Mouse (Mus musculus) cerebellum, adult (tissue): ENCODE data around the gene Kazn.
A peak's percentile ranks its signal among the peaks of the same experiment; 100 is the strongest.

Experiments
- ATAC-seq: cut with Nextera tagmentation; 2 replicates; pipeline ENCODE4 v1.9.2; 2017; ENCODE audit warnings: mild to moderate bottlenecking, moderate library complexity, mixed read lengths; ENCODE audit not compliant: insufficient number of reproducible peaks, low FRiP score, low TSS enrichment

Gene Kazn

DNA sequence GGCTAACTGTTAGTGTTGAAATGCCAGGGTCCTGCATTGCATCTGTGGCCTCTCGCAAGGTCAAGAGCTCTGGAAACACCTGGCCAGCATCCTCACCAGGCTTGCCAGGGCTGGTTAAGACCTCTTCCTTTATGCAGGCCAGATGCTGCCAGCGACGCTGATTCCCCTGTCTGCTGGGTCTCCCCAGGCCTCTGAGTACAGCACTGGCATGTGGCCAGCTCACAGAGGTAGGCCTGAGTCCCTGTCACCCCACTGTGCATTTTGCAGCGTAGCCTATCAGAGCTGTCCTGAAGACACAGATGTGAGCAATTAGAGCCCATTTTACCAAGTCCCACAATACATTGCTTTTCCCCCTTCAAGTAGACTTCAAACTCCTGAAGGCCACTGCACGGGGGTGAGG is 109.0 kb downstream of the Kazn start:
- ATAC-seq: no peak

DNA sequence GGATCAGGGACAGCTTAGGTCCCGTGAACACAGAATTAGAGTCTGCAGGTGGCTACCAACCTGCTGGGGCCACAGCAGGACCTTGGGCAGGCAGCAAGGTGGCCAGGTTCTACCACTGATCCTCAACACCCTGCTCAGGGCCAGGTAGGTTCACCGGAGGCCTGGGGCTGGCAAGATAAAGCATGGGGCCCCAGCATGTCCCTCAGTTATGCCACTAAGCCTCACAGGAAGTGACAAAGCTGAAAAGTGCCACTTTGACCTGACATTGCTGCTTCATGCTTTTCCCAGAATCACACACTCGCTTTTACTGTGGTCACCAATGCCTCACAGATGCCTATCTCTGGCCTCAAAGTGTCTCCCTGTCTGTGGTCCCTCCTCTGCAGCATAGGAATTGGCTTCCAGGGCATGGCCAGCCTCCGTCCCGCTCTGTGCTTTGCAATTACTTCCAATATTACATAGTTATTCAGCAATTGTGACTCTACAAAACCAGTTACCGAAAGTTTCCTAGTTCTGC is 111.9 kb downstream of the Kazn start:
- ATAC-seq: no peak

- no peak for ATAC-seq
These were observed 112.4 kb downstream of the Kazn start for GRCm38 (mm10) chr4:142126641-142127274.

- ATAC-seq: no peak
These were observed 118.0 kb downstream of the Kazn start for GRCm38 (mm10) chr4:142121164-142121563.

DNA sequence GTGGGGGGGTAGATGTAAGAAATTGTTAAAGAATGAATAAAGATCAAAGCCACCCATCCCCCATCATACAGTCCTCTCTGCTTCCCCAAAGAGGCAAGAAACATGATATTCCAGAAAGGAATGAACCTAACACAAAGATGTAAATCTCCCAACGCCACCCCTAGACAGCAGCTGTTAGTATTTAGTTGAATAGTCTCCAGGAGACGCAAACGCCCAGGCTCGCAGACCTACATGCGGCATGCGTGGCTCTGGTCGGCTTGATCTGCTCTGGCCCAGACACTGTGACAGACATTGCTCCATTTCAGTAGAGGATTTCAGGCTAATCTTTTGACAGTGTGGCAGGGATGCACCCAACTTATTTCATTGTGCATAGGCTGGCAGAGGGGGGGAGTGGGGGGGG is 120.7 kb downstream of the Kazn start:
- no peak for ATAC-seq

GRCm38 (mm10) chr4:142117993-142118392 is 121.2 kb downstream of the Kazn start:
- no peak for ATAC-seq

DNA sequence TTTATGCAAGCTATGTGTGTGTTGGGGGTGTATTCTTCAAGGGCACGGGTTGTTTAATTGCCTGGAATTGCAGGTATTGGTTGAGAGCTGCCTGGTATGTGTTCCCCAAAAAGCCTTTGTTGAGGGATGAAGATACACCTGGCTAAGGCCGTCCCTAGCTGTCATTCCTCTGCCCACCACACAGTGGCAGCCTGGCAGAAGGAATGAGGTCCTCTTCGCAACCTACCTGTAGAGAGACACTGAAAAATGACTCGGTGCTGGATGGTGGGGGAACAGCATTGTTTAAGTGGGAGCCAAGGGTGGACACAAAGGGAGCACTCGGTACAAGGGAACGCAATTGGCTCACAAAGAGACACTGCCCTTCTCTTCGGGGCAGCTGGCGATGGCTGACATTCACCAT is 125.9 kb downstream of the Kazn start:
- peak; percentile 72 for ATAC-seq

DNA sequence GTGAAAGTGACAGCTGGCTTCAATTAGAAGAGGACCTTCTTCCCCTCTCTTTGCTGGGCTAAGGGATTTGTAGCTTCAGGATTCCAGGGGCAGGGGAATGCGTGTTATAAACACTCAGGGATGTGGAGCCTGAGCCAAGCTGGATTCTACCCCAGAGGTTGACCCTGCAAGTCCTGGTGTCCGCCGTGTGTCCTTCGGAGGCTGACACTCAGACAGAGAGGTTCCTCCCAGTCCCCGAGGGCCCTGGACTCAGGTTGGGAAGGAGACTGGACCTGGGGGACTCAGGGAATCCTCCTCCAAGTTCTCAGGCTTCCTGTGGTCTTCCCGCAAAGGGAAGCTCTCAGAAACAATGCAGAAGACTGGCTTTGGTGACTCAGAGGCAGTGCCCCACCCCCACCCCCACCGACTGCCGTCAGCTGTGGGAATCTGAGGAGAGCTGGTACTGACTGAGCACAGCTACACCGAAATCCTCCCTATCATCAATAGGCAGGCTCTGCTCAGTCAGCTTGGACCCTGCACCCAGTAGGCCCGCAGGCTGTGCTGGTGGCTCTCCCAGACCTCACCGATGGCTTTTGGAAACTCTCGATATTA is 136.0 kb downstream of the Kazn start:
- ATAC-seq: no peak

GRCm38 (mm10) chr4:142098303-142098702 is 140.9 kb downstream of the Kazn start:
- ATAC-seq: peak; percentile 36; the same call in 1 of the 2 replicates

DNA sequence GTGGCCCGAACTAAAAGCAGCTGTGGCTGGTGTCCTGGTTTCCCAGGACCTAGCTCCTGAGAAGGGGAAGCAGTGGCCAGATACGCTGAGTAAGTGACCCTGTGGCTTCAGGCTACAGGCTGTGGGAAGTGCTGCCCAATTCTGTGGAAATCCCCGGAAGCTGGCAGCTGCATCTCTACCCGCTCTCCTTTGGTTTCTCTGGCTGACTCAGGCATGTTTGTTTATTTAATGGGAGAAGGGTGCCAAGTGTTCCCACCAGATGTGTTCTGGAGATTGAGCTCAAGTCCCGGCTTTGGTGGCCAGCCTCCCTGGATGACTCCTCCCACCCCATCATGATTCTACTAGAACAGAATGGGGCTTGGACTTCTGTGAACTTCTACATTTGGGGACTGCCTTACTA is 141.3 kb downstream of the Kazn start:
- ATAC-seq: no peak

GRCm38 (mm10) chr4:142095513-142096241 is 143.5 kb downstream of the Kazn start:
- ATAC-seq: no peak

DNA sequence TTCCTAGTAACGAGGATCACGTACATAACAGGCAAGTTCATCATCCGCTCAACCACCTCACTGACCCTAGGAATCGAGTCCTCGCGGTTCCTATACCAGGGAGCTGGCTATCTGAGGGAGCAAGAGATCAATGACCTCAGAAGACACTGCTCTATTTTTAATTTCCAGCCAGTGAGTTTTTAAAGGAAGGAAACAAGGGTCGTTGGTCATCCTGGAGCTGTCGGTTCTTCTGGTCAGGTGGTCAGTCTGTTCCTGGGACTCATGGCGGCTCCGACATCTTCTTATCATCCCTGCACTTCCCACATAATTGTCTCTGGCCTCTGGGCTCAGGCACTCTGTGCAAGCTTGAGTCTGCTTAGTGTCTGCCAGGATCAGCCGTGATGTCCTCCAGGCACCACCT is 144.8 kb downstream of the Kazn start:
- no peak for ATAC-seq

DNA sequence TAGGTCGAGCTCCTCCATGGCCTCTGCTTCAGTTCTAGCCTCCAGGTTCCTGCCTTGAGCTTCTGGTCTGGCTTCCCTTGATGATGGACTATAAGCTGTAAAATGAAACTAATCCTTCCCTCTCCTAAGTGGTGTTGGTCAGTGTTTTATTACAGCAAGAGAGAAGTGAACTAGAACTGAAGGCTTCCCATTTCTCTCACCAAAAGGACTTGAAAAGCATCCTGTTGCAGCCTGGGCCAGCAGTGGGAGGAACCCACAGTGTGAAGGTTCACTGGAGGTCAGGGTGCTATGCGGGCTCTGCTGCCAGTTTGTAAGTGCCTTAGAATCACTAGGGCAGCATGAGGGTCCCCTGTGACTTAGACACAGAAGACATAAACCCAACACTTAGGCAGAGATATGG is 148.1 kb downstream of the Kazn start:
- ATAC-seq: no peak

- peak; percentile 37 for ATAC-seq
These were observed 149.2 kb downstream of the Kazn start for GRCm38 (mm10) chr4:142089966-142090365.

DNA sequence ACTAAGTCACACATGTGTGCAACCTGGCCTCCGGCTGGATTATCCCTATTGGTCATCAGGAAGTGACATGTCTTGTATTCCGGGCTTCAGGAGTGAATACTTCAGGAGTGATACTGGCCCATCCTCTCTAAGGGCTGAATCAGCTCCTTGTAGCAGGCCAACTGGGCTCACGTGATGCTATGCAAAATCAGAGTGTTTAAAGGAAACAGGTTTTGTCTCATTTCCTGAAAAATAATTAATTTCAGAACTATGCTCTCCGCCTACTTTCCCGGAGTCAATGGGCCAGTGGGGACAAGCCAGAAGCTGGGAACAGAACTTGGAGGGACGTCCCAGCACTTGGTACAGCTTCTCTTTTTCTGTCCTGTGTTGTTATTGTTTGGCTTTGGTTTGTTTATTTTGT is 150.4 kb downstream of the Kazn start:
- no peak for ATAC-seq

- ATAC-seq: no peak
These were observed 150.8 kb downstream of the Kazn start for GRCm38 (mm10) chr4:142088409-142088808.

- ATAC-seq: no peak
These were observed 154.2 kb downstream of the Kazn start for GRCm38 (mm10) chr4:142084936-142085563.

DNA sequence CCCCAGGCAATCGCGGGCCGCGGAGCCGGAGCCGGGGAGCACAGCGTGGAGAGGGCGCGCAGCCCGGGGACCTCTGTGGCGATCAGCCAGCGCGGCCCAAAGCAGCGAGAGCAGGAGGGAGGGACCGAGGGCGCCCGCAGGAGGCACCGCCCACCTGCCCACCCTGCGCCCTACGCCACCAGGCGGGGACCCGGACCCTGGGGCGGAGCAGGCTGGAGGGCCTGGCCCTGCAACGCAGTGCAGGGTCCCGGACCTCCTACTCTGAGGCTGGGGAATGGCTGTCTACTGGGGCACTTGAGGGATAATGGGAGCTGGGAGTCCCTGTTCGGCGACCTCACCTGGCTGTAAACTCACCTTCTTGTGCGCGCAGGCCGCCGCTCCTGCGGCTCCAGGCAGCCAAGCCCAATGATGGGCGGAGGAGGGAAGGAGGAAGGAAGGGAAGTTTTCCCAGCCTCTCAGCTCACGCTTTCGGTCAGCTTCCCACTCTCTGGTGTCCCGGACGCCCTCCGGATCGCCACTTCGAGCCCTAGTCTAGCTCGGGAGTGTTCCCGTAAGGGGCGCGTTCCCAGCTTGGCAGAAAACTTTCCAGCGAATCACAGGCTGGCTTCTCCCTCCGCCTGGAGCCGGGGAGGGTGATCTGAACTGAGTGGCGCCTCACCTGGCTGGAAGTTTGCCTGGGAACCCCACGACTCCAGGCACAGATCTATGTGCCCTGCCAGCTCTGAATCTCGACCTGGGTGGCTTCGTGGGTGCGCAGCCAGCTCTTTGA is 154.9 kb downstream of the Kazn start, which contains the start of gene Tmem51:
Gene Tmem51 (minus strand): TSS at position 174 of the 769 bp plus-strand sequence.
- peak; percentile 16; the same call in 1 of the 2 replicates for ATAC-seq

GRCm38 (mm10) chr4:142083762-142084130 is 155.5 kb downstream of the Kazn start:
- ATAC-seq: peak; percentile 18; the same call in 1 of the 2 replicates

GRCm38 (mm10) chr4:142083193-142083592 is 156.0 kb downstream of the Kazn start:
- no peak for ATAC-seq
